Mouse (Mus musculus) olfactory bulb, adult 2 months (tissue): ENCODE results near the gene Ciz1. TPM values are rescaled to one million over a fixed set of nuclear protein-coding genes. Genes with fewer than 3 reads are reported as not detected.

Source experiments
- H3K27ac ChIP-seq: fragments of 200-500 bp; 2 replicates; pipeline ENCODE4 v1.5.1; 2012; ENCODE audit warnings: low read depth, low read length; ENCODE audit not compliant: insufficient read depth
- H3K4me1 ChIP-seq: fragments of 200-500 bp; 2 replicates; pipeline ENCODE4 v1.6.1; 2012; ENCODE audit warnings: low read length; ENCODE audit not compliant: control insufficient read depth, insufficient read depth
- H3K4me3 ChIP-seq: fragments of 200-500 bp; 2 replicates; pipeline ENCODE4 v1.5.1; 2012; ENCODE audit warnings: mild to moderate bottlenecking, low read depth, low read length, moderate library complexity; ENCODE audit not compliant: insufficient read depth
- CTCF ChIP-seq: fragments of 200-500 bp; IDR thresholded peaks from 2 replicates; pipeline ENCODE4 v1.5.1; 2012; ENCODE audit warnings: low read depth, mild to moderate bottlenecking, low read length, moderate library complexity; ENCODE audit not compliant: insufficient read depth
- POLR2A ChIP-seq: fragments of 200-500 bp; IDR thresholded peaks from 2 replicates; pipeline ENCODE4 v1.6.1; 2012; ENCODE audit warnings: mild to moderate bottlenecking, low read depth, low read length, moderate library complexity; ENCODE audit not compliant: insufficient read depth
- WGBS: fragments of 180-500 bp; shearing (Covaris S2); methylation state at CpG from one replicate; pipeline ENCODE4 v1.1.7; 2018; 5-methylcytosine and 5-hydroxymethylcytosine counted together
- polyA plus RNA-seq: library from polyadenylated mRNA; stranded (reverse); fragments of >200 nt; gene quantifications from 2 replicates; pipeline ENCODE4 v1.2.4, GENCODE M21; 2012; ENCODE audit warnings: low replicate concordance; ENCODE audit not compliant: missing spikeins, insufficient read depth, insufficient read length

Gene Ciz1
- polyA plus RNA-seq, 1 experiment: not detected

- TF ChIP-seq POLR2A (no peak), CTCF (no peak)
- Histone ChIP-seq H3K4me1 (peaks cover 3% of the 10 kb centered on the region; the same call in 1 of the 2 replicates), H3K4me3 (no peak overlapping the region), H3K27ac (no peak overlapping the region)
- 91% methylated on average over 12 of the region's 12 CpGs for WGBS
Measured at GRCm38 (mm10) chr2:32415801-32416200, 63.7 kb downstream of the Ciz1 start.

- H3K4me1 ChIP-seq: peaks cover 3% of the 10 kb centered on the region; the same call in 1 of the 2 replicates
- H3K4me3 ChIP-seq: no peak overlapping the region
- TF ChIP-seq POLR2A (no peak), CTCF (no peak)
- no peak overlapping the region for H3K27ac ChIP-seq
- 89% methylated on average over 2 of the region's 2 CpGs for WGBS
Measured at GRCm38 (mm10) chr2:32416556-32416955, 64.4 kb downstream of the Ciz1 start.

- TF ChIP-seq CTCF (no peak), POLR2A (no peak)
- peaks cover 6% of the 10 kb centered on the region for H3K4me1 ChIP-seq
- 88% methylated on average over 8 of the region's 8 CpGs for WGBS
- no peak overlapping the region for H3K4me3 ChIP-seq
- no peak overlapping the region for H3K27ac ChIP-seq
Measured at GRCm38 (mm10) chr2:32417486-32417885, 65.4 kb downstream of the Ciz1 start.

- Histone ChIP-seq H3K4me1 (peaks cover 10% of the 10 kb centered on the region), H3K4me3 (no peak overlapping the region), H3K27ac (no peak overlapping the region)
- no peak for TF ChIP-seq CTCF
- TF ChIP-seq POLR2A: no peak
- WGBS: 81% methylated on average over 12 of the region's 12 CpGs
Measured at GRCm38 (mm10) chr2:32418430-32419151, 66.5 kb downstream of the Ciz1 start.

GRCm38 (mm10) chr2:32419359-32419758 is 67.2 kb downstream of the Ciz1 start:
- H3K4me1 ChIP-seq: peaks cover 15% of the 10 kb centered on the region
- no peak overlapping the region for H3K27ac ChIP-seq
- TF ChIP-seq CTCF: no peak
- TF ChIP-seq POLR2A: no peak
- H3K4me3 ChIP-seq: no peak overlapping the region
- 70% methylated on average over 3 of the region's 3 CpGs for WGBS

GRCm38 (mm10) chr2:32420066-32420608 is 68.0 kb downstream of the Ciz1 start:
- Histone ChIP-seq H3K4me3 (no peak overlapping the region), H3K4me1 (peaks cover 15% of the 10 kb centered on the region), H3K27ac (no peak overlapping the region)
- TF ChIP-seq CTCF (no peak), POLR2A (no peak)
- 89% methylated on average over 12 of the region's 12 CpGs for WGBS

- 75% methylated on average over 6 of the region's 6 CpGs for WGBS
- TF ChIP-seq CTCF: no peak
- no peak for TF ChIP-seq POLR2A
- peaks cover 17% of the 10 kb centered on the region for H3K4me1 ChIP-seq
- H3K4me3 ChIP-seq: no peak overlapping the region
- no peak overlapping the region for H3K27ac ChIP-seq
Measured at GRCm38 (mm10) chr2:32420647-32421046, 68.5 kb downstream of the Ciz1 start.

GRCm38 (mm10) chr2:32421851-32422251 is 69.7 kb downstream of the Ciz1 start:
- 87% methylated on average over 6 of the region's 6 CpGs for WGBS
- Histone ChIP-seq H3K27ac (no peak overlapping the region), H3K4me1 (peaks cover 21% of the 10 kb centered on the region), H3K4me3 (no peak overlapping the region)
- no peak for TF ChIP-seq POLR2A
- TF ChIP-seq CTCF: no peak
